Mouse (Mus musculus): ENCODE measurements around the gene Fyttd1.
A peak's percentile ranks its signal among the peaks of the same experiment; 100 is the strongest.
"Not testable (repeated sequence)": the region's sequence is repeated elsewhere in the genome, so short reads cannot be mapped to it uniquely, and the experiment has no call there.

The Fyttd1 gene

GRCm38 (mm10) chr16:32877343-32878156 lies at the start of gene Fyttd1, which contains the start of gene Rubcn:
TSS of gene Fyttd1 (plus strand) at chr16:32877500.
TSS of gene Rubcn (minus strand) at chr16:32877766.
- DNase-seq (ENCODE audit: low spot score): peak; percentile 96

- DNase-seq (ENCODE audit: low spot score): no peak
Measured at GRCm38 (mm10) chr16:32829104-32829503, 48.2 kb upstream of the Fyttd1 start.

DNA sequence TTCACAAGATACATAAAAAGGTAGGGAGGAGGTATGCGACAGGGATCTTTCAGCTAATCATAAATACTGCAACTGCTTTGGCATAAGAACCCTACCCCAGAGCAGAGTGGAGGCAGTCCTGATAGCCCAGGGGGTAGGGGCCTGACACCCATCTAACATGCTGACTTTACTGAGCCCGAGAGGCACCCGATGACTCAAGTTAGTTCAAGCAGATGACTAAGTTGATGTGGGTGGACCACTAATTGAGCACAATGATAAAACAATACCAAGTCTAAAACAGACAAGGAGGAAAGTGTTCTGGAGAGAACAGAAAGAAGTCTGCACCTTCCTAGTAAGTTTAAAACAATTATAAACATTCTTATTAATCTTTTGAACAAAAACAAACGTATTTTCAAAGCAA lies 45.8 kb upstream of the Fyttd1 start:
- no peak for DNase-seq (ENCODE audit: low spot score)

- DNase-seq (ENCODE audit: low spot score): no peak
Measured at GRCm38 (mm10) chr16:32847103-32847502, 30.2 kb upstream of the Fyttd1 start.

GRCm38 (mm10) chr16:32849042-32849830 lies 28.1 kb upstream of the Fyttd1 start:
- DNase-seq (ENCODE audit: low spot score): peak; percentile 58

DNA sequence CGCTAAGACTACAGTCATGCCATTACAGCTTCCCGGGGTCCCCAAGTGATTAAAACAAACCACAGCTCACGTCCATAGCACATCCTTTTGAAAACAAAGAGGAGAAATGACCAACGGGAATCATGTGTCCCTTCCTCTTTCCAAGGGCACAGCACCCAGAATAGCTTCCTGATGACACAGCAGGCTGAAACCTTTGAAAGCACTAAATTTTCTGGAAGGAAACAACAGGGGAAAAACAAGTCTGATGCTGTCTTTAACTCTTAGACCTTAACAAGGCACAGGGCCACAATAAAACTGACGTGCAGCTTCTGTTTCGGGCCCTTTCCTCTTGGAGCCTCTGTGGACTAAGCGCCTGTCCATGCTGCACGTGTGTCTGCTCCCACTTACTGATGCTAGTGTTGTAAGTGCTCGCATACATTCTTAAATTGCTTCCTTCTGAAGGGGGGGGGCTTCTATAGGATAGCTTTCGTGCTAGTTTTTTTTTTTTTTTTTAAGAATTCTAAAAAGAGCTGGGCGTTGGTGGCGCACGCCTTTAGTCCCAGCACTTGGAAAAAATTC lies 23.7 kb upstream of the Fyttd1 start:
- no peak for DNase-seq (ENCODE audit: low spot score)

DNA sequence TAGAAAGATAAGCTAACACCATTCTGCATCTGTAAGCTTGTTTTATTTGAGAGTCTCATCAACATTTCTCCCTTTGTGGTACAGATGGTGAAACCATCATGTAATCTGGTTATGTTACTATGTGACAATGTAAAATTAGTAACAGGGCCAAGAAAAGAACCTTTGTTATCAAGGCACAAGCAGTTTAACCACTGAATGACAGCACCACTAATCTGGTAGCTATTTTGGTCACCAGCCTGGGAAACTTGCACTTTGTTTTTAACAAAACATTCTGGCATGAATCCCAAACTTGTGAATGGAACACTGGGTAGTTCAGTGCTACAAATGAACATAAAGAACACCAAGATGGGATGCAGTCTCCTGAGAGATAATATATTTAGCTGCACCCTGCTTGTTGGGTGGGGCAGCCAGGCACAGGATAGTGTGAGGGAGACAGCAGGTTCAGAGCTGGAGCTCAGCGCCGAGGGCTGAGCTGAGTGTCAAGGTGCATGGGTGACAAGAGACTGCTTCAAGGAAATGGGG lies 23.2 kb upstream of the Fyttd1 start:
- no peak for DNase-seq (ENCODE audit: low spot score)

GRCm38 (mm10) chr16:32856751-32857150 lies 20.5 kb upstream of the Fyttd1 start:
- DNase-seq (ENCODE audit: low spot score): no peak

DNA sequence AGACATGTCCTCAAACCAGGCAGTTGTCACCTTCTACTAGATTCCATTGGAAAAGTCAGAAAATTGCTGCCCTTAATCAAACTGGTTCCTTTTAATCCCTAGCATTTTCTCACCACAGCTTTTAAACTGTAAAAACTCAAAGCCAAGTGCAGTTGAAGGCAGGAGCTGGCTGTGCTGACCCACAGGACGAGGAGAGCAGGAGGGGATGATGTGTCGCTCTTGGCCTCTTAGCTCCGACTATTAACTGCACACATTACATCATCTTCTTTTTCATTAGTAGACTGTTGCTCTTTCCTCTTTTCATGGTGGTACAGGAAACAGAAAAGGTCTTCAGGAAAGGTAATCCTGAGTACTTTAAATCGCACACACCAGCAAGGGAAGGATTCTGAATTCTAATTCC lies 18.9 kb upstream of the Fyttd1 start:
- no peak for DNase-seq (ENCODE audit: low spot score)

DNA sequence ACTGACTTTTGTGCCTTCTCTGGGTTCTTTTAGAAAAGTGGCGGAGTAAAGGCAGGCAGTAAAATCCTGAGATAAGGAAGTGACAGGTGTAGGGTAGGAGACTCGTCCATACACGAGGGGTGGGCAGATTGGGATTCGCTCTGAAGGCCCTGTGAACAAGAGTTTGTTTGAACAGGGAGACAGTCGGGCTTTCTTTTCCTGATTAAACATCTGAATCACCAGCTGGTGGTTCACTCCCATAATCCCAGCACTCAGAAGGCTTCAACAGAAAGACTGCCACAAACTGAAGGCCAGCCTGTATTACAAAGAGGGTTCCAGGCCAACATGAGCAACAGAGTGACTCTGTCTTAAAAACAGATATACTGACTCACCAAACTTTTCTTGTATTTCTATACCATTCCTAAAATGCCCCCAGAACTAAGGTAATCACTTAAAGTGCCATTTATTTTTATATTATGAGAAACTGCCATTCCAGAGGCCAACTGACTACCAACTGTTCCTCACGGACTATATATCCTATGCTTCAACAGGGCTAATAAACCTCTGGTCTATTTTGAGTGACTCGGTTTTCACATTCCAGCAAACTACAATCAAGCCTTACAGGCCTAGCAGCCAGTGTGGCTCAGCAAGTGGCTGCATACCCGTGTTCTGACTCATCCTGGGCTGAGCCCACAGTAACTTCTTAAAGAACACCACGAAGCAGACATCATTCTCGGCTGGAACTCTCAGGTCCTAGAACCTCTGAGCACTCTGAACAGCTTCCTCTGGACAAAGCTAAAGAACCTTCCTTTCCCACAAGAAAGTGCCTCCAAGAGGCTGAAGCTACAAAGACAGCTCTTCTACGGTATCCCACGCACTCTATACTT lies 18.3 kb upstream of the Fyttd1 start:
- peak; percentile 67 for DNase-seq (ENCODE audit: low spot score)

- no peak for DNase-seq (ENCODE audit: low spot score)
Measured at GRCm38 (mm10) chr16:32861813-32862385, 15.4 kb upstream of the Fyttd1 start.

DNA sequence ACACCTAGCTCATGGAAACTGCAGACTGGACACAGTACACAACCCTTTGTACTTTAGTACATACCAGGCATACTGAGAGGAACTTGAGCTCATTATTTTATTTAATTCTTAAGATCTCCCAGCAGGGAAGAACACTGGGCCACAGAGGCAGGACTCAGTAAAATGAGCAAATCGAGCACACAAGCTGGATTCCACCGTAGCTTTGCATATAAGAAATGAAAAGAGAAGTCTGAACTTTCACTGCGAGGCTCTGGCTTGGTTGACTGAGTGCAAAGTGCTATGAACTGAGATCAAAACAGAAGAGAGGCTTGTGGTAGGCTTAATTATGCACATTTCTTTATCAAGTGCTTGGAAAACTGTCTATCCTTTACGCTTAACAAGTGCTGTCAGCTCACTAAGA lies 11.9 kb upstream of the Fyttd1 start:
- no peak for DNase-seq (ENCODE audit: low spot score)

DNA sequence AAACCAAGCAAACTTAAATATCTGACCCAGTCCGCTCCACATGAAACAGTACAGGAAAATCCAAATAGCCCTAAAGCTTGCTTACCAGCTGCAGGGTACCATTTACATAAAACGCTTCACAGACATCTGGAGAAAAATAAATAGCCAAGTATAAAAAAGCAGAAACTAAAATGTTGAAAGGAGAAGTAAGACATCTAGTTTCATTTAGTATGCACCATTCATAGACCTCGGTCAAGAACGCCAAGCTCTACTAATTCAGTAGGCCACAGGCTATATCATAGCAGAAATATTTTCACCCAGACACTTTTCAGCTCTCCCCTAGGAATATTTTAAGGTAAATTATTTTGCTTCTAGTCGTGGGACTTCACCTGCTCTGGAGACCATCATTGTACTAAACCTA lies 10.6 kb upstream of the Fyttd1 start:
- DNase-seq (ENCODE audit: low spot score): no peak

GRCm38 (mm10) chr16:32867919-32868552 lies 9.3 kb upstream of the Fyttd1 start:
- peak; percentile 95 for DNase-seq (ENCODE audit: low spot score)

DNA sequence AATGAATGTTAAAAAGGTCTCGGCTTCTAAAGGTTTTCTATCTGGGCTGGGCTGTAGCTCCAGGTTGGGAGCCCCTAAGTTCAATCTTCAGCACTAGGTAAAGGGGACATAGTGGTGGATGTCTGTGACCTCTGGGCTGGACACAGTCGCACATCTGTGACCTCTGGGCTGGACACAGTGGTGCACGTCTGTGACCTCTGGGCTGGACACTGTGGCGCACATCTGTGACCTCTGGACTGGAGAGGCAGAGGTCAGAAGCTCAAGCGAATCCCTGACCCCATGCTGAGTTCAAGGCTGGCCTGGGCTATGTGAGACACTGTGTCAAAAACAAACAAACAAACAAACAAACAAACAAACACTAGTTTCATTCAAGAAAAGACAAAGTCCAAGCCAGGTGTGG lies 7.1 kb upstream of the Fyttd1 start:
- no peak for DNase-seq (ENCODE audit: low spot score)

- DNase-seq (ENCODE audit: low spot score): no peak
Measured at GRCm38 (mm10) chr16:32873366-32873765, 3.9 kb upstream of the Fyttd1 start.

DNA sequence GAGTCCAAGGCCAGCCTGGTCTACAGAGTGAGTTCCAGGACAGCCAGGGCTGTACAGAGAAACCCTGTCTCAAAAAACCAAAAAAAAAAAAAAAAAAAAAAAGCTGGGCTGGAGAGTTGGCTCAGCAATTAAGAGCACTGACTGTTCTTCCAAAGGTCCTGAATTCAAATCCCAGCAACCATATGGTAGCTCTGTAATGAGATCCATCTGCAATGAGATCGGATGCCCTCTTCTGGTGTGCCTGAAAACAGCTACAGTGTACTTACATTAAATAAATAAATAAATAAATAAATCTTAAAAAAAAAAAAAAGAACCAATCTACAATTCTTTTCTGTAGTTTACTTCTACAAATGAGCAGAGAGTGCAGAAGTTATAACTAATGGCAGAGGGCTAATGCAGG lies 2.0 kb upstream of the Fyttd1 start:
- not testable (repeated sequence) for DNase-seq (ENCODE audit: low spot score)

DNA sequence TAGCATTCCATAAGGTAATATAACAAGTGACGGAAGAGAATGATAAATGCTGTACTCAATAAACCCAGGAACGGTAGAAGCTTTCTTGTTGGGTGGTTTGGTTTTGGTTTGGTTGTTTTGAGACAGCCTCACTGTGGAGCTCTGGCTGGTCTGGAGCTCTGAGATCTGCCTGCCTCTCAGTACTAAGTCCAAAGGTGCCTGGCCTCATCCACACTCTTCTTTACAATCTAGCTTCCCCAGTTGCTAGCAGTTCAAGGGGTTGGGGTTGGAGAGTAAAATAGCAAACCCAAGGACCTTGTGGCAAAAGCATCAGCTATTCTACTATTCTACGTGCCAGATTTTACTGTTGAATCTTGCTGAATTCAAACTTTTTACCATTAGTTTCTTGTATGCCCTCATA lies 1.5 kb upstream of the Fyttd1 start:
- no peak for DNase-seq (ENCODE audit: low spot score)

DNA sequence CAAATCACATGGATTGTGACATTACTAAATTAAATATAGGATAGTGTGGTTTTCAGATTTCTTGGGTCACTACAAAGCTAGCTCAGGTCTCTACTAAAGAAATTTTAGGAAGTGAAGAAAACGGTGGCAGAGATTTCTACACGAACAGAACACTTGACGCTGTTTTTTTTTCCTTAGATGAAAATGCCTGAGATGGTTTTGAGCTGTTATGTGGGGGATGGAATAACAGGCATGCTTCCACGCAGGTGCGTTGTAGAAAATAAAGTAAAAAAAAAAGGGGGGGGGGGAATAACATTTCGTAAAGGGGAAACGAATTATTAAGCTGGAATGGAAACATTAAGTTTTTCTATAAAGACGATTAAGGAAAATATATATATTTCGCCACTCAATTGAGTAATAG lies 469 bp upstream of the Fyttd1 start:
- DNase-seq (ENCODE audit: low spot score): no peak

DNA sequence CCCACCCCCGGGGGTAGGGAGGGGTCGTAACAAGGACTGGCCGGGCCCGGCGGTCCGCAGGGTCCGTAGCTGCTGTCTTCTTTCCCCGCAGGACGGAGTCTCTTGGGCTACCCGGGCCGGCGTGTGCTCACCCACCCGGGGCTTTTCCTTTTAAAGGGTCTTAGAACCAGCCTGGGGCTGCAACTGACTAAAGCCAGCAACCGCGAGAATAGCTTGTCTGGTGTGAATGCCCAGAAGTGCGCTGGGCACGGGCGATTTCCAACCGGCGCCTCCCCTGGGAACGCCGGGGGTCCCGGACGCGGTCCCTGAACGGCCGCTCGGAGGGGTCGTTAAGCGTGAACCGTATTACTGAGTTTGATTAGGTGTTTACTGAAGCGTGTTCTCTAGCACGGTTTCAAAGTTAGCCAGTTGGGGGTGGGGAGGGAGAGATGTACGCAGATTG lies 878 bp downstream of the Fyttd1 start:
- no peak for DNase-seq (ENCODE audit: low spot score)

Measured in lung, postnatal 25 days (tissue).